Mouse (Mus musculus): ENCODE measurements around the gene Ccdc85c. TPM values are rescaled to one million over a fixed set of nuclear protein-coding genes. Genes with fewer than 3 reads are reported as not detected.

Gene Ccdc85c
- polyA plus RNA-seq, 1 experiment from 2014 or later: 4.2 TPM

DNA sequence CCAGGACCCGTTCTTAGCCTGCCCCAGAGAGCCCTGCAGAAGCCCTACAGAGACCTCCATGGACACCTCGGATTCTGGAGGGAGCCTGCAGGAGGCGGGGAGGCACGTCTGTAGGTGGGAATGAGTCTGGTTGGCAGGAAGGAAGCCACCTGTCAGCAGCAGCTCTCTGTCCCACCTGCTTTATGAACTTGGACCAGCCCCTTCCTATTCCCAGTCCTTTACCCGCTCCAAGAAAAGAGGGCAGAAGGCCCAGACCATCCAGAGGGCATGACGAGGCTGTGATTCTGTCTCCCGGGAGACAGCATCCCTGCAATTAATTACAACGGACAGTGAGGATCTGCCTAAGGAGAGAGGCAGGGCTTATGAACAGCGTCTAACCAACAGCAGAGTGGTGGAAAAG, 43.3 kb downstream of the Ccdc85c start:
- H3K4me3 ChIP-seq (ENCODE audit: low read length): no peak overlapping the region
- H3K4me1 ChIP-seq (ENCODE audit: control insufficient read depth, insufficient read depth, low read length): peaks cover 50% of the 10 kb centered on the region

DNA sequence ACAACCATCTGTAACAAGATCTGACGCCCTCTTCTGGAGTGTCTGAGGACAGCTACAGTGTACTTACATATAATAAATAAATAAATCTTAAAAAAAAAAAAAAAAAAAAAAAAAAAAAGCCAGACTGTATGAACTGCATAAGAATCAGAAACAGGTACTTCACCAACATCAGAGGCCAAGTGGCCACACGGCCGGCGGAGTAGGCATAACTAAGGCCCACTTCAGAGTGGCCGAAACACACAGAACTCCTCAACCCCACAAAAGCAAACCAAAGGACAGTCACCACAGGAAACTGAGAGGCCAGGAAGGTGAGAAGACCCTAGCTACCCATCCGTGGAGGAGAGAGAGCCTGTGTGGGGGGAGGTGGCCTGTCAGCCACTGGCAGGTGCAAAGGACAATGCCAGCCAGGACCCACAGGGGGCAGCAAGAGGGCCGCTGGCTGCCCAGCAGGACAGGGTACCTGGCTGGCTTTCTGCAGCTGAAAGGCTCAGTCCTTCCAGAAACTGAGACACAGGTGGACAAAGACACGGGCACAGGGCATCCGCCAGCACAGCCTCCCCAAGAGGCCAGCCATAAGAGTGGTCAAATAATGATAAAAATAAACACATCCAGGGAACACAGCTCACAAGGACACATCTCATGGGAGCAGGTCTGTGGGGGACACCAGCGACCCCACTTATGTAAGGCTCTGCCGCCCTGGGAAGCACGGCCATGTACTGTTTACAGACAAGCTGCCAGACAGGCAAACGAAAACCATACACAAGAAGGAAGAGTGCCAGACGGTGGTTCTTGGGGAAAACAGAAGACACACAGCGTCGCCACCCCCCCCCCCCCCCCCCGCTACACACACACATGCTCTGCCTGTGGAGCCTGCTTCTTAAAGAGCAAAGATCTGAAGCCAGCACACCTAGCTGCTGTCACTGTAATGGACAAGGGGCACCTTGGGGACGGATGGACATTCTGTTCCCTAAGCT, 44.1 kb downstream of the Ccdc85c start:
- 53% methylated on average over 17 of the region's 18 CpGs for WGBS
- H3K9me3 ChIP-seq (replicated peaks; ENCODE audit: control insufficient read depth, low read length): no peaks in the 10 kb centered on the region
- H3K27me3 ChIP-seq (ENCODE audit: control insufficient read depth, insufficient read depth, low read length): no peaks in the 10 kb centered on the region
- no peaks in the 10 kb centered on the region for H3K36me3 ChIP-seq (ENCODE audit: control insufficient read depth, insufficient read depth)
- H3K4me1 ChIP-seq (ENCODE audit: control insufficient read depth, insufficient read depth, low read length): peaks cover 44% of the 10 kb centered on the region
- no peak overlapping the region for H3K4me2 ChIP-seq (ENCODE audit: low read depth, low read length)
- no peak overlapping the region for H3K27ac ChIP-seq (ENCODE audit: low read length)
- no peak overlapping the region for H3K9ac ChIP-seq (ENCODE audit: low read length)
- no peak for ATAC-seq (replicated peaks; ENCODE audit: extremely low read depth, insufficient read depth, low FRiP score)
- H3K4me3 ChIP-seq (ENCODE audit: low read length): no peak overlapping the region

More for the DNA sequence above, 43.3 kb downstream of the Ccdc85c start:
- 55% methylated on average over 9 of the region's 9 CpGs for WGBS
- Histone ChIP-seq H3K27ac (ENCODE audit: low read length) (no peak overlapping the region), H3K27me3 (ENCODE audit: control insufficient read depth, insufficient read depth, low read length) (no peaks in the 10 kb centered on the region), H3K4me2 (ENCODE audit: low read depth, low read length) (no peak overlapping the region), H3K9me3 (replicated peaks; ENCODE audit: control insufficient read depth, low read length) (no peaks in the 10 kb centered on the region), H3K9ac (ENCODE audit: low read length) (no peak overlapping the region), H3K36me3 (ENCODE audit: control insufficient read depth, insufficient read depth) (no peaks in the 10 kb centered on the region)
- no peak for ATAC-seq (replicated peaks; ENCODE audit: extremely low read depth, insufficient read depth, low FRiP score)

DNA sequence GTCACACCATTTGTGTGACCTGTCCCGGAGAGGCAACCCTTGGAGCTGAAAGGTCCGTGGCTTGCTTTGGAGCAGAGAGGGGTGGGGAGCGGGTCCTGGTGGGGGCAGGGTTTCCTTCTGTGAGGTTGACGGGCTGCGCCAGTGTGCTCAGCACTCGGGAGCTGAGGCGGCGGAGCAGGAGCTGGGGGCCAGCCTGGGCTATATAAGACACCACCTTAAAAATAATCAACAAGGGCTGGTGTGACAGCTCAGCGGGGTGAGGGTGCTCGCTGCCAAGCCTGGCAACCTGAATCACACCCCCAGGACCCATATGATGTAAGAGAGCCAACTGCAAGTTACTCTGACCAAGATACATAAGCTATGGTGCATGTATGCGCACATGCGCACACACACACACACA, 45.1 kb downstream of the Ccdc85c start:
- no peak overlapping the region for H3K4me3 ChIP-seq (ENCODE audit: low read length)
- no peak for ATAC-seq (replicated peaks; ENCODE audit: extremely low read depth, insufficient read depth, low FRiP score)
- H3K27ac ChIP-seq (ENCODE audit: low read length): no peak overlapping the region
- no peak overlapping the region for H3K4me2 ChIP-seq (ENCODE audit: low read depth, low read length)
- H3K9me3 ChIP-seq (replicated peaks; ENCODE audit: control insufficient read depth, low read length): no peaks in the 10 kb centered on the region
- WGBS: 80% methylated on average over 12 of the region's 12 CpGs
- no peaks in the 10 kb centered on the region for H3K36me3 ChIP-seq (ENCODE audit: control insufficient read depth, insufficient read depth)
- H3K9ac ChIP-seq (ENCODE audit: low read length): no peak overlapping the region
- no peaks in the 10 kb centered on the region for H3K27me3 ChIP-seq (ENCODE audit: control insufficient read depth, insufficient read depth, low read length)
- peaks cover 45% of the 10 kb centered on the region for H3K4me1 ChIP-seq (ENCODE audit: control insufficient read depth, insufficient read depth, low read length)

DNA sequence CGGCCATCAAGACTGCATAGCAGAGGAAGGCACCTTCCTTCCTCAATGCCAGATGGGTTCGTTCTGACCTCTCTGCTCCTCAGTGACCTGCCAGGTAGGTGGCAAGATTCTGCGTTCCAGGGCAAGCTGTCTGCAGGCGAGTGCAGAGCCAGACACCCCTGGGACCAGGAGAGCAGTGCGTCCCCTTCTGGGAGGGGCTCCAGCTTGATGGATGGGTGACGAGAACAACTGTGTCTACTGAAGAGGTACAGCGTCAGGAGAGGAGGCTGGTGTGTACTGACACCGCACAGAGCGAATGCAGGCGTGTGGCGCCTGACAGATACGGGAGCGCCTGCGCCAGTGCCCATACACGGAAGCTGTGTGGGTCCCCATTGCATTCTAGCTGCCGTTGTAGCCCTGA, 47.7 kb downstream of the Ccdc85c start:
- WGBS: 67% methylated on average over 16 of the region's 16 CpGs
- H3K4me3 ChIP-seq (ENCODE audit: low read length): no peak overlapping the region
- no peak overlapping the region for H3K4me2 ChIP-seq (ENCODE audit: low read depth, low read length)
- no peak for ATAC-seq (replicated peaks; ENCODE audit: extremely low read depth, insufficient read depth, low FRiP score)
- H3K4me1 ChIP-seq (ENCODE audit: control insufficient read depth, insufficient read depth, low read length): peaks cover 48% of the 10 kb centered on the region
- H3K27ac ChIP-seq (ENCODE audit: low read length): no peak overlapping the region
- no peak overlapping the region for H3K9ac ChIP-seq (ENCODE audit: low read length)
- no peaks in the 10 kb centered on the region for H3K9me3 ChIP-seq (replicated peaks; ENCODE audit: control insufficient read depth, low read length)
- no peaks in the 10 kb centered on the region for H3K27me3 ChIP-seq (ENCODE audit: control insufficient read depth, insufficient read depth, low read length)
- H3K36me3 ChIP-seq (ENCODE audit: control insufficient read depth, insufficient read depth): no peaks in the 10 kb centered on the region

DNA sequence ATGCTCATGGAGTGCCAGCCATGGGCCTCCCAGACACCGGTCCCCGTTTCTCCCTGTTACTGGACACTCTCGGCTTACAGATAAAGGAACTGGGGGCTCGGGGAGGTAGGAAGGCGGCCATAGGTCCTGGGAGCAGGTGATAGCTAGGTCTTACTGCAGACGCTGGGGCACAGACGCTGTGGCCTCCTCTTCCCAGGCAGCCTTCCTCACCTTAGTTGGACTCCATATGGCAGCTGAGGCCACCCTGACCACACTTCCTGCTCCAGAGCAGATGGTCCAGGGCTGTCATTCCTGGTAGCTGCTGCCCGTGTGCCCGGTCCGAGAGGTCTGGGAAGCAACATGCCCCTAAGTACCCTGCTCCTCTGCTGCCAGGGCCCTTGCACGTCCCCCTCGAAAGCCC, 48.3 kb downstream of the Ccdc85c start:
- ATAC-seq (replicated peaks; ENCODE audit: extremely low read depth, insufficient read depth, low FRiP score): no peak
- no peaks in the 10 kb centered on the region for H3K9me3 ChIP-seq (replicated peaks; ENCODE audit: control insufficient read depth, low read length)
- no peak overlapping the region for H3K4me2 ChIP-seq (ENCODE audit: low read depth, low read length)
- H3K4me3 ChIP-seq (ENCODE audit: low read length): no peak overlapping the region
- H3K27ac ChIP-seq (ENCODE audit: low read length): no peak overlapping the region
- H3K36me3 ChIP-seq (ENCODE audit: control insufficient read depth, insufficient read depth): no peaks in the 10 kb centered on the region
- H3K9ac ChIP-seq (ENCODE audit: low read length): no peak overlapping the region
- 85% methylated on average over 12 of the region's 12 CpGs for WGBS
- peaks cover 48% of the 10 kb centered on the region for H3K4me1 ChIP-seq (ENCODE audit: control insufficient read depth, insufficient read depth, low read length)
- no peaks in the 10 kb centered on the region for H3K27me3 ChIP-seq (ENCODE audit: control insufficient read depth, insufficient read depth, low read length)

DNA sequence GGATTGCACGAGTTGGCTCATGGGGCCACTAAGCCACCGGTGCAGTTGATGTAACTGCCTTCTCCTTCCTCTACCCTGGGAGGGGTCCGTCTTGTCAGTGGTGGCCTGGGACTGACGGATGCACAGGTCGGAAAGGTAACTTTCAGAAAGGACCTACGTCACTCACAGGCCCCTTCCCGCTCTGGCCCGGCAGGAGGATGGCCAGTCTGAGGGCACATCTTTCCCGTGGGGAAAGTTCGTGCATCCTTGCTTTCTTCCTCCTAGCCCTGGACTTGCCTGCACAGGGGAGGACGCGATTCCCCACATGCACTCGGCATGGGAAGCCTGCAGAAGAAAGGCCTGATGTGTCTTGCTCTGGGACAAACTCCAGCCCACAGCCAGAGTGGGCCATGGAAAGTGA, 49.0 kb downstream of the Ccdc85c start:
- Histone ChIP-seq H3K4me1 (ENCODE audit: control insufficient read depth, insufficient read depth, low read length) (peaks cover 44% of the 10 kb centered on the region), H3K36me3 (ENCODE audit: control insufficient read depth, insufficient read depth) (no peaks in the 10 kb centered on the region), H3K4me2 (ENCODE audit: low read depth, low read length) (no peak overlapping the region), H3K9ac (ENCODE audit: low read length) (peak overlapping the region; percentile 21; the same call in 1 of the 2 replicates), H3K27me3 (ENCODE audit: control insufficient read depth, insufficient read depth, low read length) (no peaks in the 10 kb centered on the region), H3K9me3 (replicated peaks; ENCODE audit: control insufficient read depth, low read length) (no peaks in the 10 kb centered on the region), H3K27ac (ENCODE audit: low read length) (no peak overlapping the region), H3K4me3 (ENCODE audit: low read length) (no peak overlapping the region)
- no peak for ATAC-seq (replicated peaks; ENCODE audit: extremely low read depth, insufficient read depth, low FRiP score)
- WGBS: 79% methylated on average over 13 of the region's 13 CpGs

DNA sequence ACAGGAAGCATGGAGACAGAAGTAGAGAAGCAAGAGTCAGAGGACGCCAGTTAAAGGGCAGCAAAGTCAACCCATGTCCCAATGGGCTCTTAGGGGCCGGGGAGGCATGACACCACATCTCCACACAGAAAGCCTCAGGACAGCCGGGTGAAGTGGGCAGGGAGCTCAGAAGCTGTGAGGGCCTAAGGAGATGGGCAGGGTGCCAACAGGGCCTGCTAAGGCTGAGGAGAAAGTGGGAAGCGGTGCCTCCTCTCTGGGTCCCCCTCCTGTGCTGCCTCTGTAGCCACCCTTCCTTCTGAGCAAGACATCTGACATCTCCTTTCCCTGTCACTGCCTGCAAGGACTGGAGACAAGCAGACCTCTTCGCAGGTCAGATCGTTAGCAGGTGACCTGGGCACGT, 49.4 kb downstream of the Ccdc85c start:
- no peak; the same call in 1 of the 2 replicates for ATAC-seq (replicated peaks; ENCODE audit: extremely low read depth, insufficient read depth, low FRiP score)
- WGBS: 48% methylated on average over 7 of the region's 7 CpGs
- H3K9ac ChIP-seq (ENCODE audit: low read length): peak overlapping the region; percentile 21; the same call in 1 of the 2 replicates
- peaks cover 43% of the 10 kb centered on the region for H3K4me1 ChIP-seq (ENCODE audit: control insufficient read depth, insufficient read depth, low read length)
- H3K4me2 ChIP-seq (ENCODE audit: low read depth, low read length): no peak overlapping the region
- no peaks in the 10 kb centered on the region for H3K27me3 ChIP-seq (ENCODE audit: control insufficient read depth, insufficient read depth, low read length)
- H3K27ac ChIP-seq (ENCODE audit: low read length): no peak overlapping the region
- no peaks in the 10 kb centered on the region for H3K36me3 ChIP-seq (ENCODE audit: control insufficient read depth, insufficient read depth)
- no peak overlapping the region for H3K4me3 ChIP-seq (ENCODE audit: low read length)
- H3K9me3 ChIP-seq (replicated peaks; ENCODE audit: control insufficient read depth, low read length): no peaks in the 10 kb centered on the region

DNA sequence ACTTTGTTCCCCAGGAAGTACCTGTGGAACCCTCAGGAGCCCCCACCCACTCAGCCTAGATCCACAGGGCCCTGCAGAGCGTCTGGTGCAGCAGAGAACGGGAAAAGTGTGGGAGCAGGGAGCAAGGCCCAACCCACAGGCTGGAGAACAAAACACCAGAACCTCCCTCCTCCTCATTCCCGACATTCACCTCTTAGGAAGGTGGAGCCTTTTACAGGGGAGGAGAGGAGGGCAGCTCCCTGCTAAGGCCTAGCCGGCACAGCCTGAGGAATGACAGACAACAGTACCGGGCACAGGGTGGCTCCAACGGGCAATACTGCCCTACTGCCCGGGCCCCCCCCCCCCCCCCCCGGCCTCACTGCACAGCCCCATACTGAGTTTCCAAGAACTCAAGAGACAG, 51.9 kb downstream of the Ccdc85c start:
- H3K27me3 ChIP-seq (ENCODE audit: control insufficient read depth, insufficient read depth, low read length): no peaks in the 10 kb centered on the region
- H3K27ac ChIP-seq (ENCODE audit: low read length): no peak overlapping the region
- no peak for ATAC-seq (replicated peaks; ENCODE audit: extremely low read depth, insufficient read depth, low FRiP score)
- H3K4me3 ChIP-seq (ENCODE audit: low read length): no peak overlapping the region
- no peak overlapping the region for H3K9ac ChIP-seq (ENCODE audit: low read length)
- no peaks in the 10 kb centered on the region for H3K36me3 ChIP-seq (ENCODE audit: control insufficient read depth, insufficient read depth)
- peaks cover 40% of the 10 kb centered on the region for H3K4me1 ChIP-seq (ENCODE audit: control insufficient read depth, insufficient read depth, low read length)
- H3K4me2 ChIP-seq (ENCODE audit: low read depth, low read length): no peak overlapping the region
- WGBS: 47% methylated on average over 7 of the region's 8 CpGs
- no peaks in the 10 kb centered on the region for H3K9me3 ChIP-seq (replicated peaks; ENCODE audit: control insufficient read depth, low read length)

DNA sequence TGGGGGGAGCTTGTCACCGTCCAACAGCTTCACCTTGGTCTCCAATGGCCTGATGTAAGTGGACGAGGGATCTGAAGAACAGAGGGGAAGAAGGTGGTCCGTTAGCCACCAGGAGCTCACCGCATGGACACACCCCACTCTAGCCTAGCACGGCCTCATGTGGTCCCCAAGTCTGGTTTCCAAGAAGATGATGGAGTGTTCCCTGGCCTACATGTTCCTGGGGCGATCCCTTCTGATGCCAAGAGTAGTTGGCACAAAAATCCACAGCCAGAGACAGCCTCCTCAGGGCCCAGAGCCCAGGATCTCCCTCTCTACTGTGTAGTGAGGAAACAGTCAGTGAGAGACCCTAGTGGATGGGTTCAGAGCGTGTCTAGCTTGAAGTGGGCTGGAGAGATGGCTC, 53.5 kb downstream of the Ccdc85c start:
- no peaks in the 10 kb centered on the region for H3K9me3 ChIP-seq (replicated peaks; ENCODE audit: control insufficient read depth, low read length)
- WGBS: 88% methylated on average over 7 of the region's 7 CpGs
- no peak overlapping the region for H3K27ac ChIP-seq (ENCODE audit: low read length)
- no peak for ATAC-seq (replicated peaks; ENCODE audit: extremely low read depth, insufficient read depth, low FRiP score)
- no peak overlapping the region for H3K9ac ChIP-seq (ENCODE audit: low read length)
- H3K4me1 ChIP-seq (ENCODE audit: control insufficient read depth, insufficient read depth, low read length): peaks cover 36% of the 10 kb centered on the region
- H3K36me3 ChIP-seq (ENCODE audit: control insufficient read depth, insufficient read depth): no peaks in the 10 kb centered on the region
- H3K4me2 ChIP-seq (ENCODE audit: low read depth, low read length): no peak overlapping the region
- H3K27me3 ChIP-seq (ENCODE audit: control insufficient read depth, insufficient read depth, low read length): no peaks in the 10 kb centered on the region
- H3K4me3 ChIP-seq (ENCODE audit: low read length): no peak overlapping the region

Data from heart, embryonic 16.5 days (tissue).